Mouse (Mus musculus): ENCODE results near the gene Arid1a.

DNA sequence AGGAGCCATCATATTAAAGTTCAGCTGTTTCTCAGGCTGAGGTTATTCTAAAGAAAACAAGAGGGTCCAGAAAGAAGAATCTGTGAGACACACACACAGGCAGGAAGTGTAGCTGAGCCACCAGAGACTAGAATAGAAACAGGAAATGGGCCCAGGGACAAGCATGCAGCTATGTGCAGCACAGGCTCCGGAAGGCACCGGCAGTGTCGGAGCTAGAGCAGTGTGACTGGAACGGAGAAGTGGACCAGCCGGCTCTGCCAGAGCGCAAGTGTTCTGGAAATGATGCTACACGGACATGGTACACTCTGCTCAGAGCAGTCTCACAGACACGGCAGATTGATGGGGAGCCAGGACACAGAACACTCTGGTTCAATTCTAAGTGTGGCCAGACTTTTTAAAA, 49.6 kb downstream of the Arid1a start:
- no peak for TF ChIP-seq CTCF (IDR thresholded peaks at IDR 0.05; ENCODE audit: extremely low read depth, insufficient read depth, low read length)
- 0 out of 2 replicates have a peak, but pooled peaks have one; percentile 31 for TF ChIP-seq POLR2A (IDR thresholded peaks at IDR 0.05; ENCODE audit: extremely low read depth, insufficient read depth, low read length)

All from cortical plate, adult 2 months (tissue).